Mouse (Mus musculus): ENCODE measurements around the gene Rin1.

Rin1 gene

GRCm38 (mm10) chr19:5041588-5041987 is 8.7 kb upstream of the Rin1 start:
- no peak for DNase-seq (ENCODE audit: low spot score)

- DNase-seq (ENCODE audit: low spot score) = no peak
Measured at GRCm38 (mm10) chr19:5045531-5045930, 4.8 kb upstream of the Rin1 start.

- DNase-seq (ENCODE audit: low spot score) = no peak
Measured at GRCm38 (mm10) chr19:5048138-5049056, 1.9 kb upstream of the Rin1 start.

- DNase-seq (ENCODE audit: low spot score) = no peak
Measured at GRCm38 (mm10) chr19:5049325-5049724, 956 bp upstream of the Rin1 start.

- no peak for DNase-seq (ENCODE audit: low spot score)
Measured at GRCm38 (mm10) chr19:5051031-5051430, 750 bp downstream of the Rin1 start.

DNA sequence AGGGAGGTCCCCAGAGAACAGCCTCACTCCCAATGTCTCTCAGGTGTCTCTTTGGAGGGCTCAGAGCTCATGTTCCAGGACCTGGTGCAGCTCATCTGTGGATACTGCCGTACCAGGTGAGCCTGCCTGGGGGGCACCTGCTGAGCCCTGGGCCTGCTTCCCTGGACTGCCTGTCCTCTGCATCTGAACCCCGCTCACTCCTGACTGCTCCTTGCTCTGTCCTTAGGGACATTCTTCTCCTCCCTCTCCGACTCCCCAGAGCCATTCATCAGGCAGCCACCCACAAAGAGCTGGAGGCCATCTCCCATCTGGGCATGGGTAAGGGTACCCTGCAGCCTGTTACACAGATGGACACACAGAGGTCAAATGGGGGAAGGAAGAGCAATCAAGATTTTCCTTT is 1.2 kb downstream of the Rin1 start:
- DNase-seq (ENCODE audit: low spot score) = no peak

- DNase-seq (ENCODE audit: low spot score) = no peak
Measured at GRCm38 (mm10) chr19:5052166-5052822, 2.0 kb downstream of the Rin1 start.

DNA sequence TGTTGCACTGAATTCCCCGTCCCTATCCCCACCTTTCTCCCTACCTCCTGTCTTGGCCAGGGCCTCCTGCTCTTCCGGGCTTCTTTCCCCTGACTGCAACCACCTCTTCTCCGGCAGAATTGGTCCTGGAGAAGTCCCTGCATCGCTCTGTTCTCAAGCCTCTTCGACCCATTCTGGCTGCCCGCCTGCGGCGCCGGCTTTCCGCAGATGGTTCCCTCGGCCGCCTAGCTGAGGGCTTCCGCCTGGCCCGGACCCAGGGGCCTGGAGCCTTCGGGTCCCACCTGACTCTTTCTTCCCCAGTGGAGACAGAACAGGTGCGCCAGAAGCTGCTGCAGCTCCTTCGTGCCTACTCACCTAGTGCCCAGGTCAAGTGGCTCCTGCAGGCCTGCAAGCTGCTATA is 2.6 kb downstream of the Rin1 start:
- DNase-seq (ENCODE audit: low spot score) = no peak

DNA sequence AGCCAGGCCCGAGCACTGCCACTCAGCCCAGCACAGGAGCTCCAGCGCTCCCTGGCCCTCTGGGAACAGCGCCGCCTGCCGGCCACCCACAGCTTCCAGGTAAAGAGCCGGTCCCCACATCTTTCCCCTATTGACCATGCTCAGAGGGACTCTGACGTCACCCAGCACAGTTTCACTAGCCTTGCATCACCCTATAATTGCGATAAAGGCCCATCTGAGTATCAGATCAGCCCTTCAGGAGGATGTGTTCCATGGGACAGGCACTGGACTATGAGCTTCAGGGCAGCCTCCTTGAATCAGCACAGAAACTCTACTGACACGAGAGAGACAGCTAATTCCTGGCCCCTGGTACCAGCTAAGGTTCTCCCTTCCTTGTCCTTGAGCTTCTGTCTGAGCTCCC is 3.6 kb downstream of the Rin1 start:
- DNase-seq (ENCODE audit: low spot score) = no peak

GRCm38 (mm10) chr19:5056251-5056650 is 6.0 kb downstream of the Rin1 start:
- DNase-seq (ENCODE audit: low spot score) = no peak

DNA sequence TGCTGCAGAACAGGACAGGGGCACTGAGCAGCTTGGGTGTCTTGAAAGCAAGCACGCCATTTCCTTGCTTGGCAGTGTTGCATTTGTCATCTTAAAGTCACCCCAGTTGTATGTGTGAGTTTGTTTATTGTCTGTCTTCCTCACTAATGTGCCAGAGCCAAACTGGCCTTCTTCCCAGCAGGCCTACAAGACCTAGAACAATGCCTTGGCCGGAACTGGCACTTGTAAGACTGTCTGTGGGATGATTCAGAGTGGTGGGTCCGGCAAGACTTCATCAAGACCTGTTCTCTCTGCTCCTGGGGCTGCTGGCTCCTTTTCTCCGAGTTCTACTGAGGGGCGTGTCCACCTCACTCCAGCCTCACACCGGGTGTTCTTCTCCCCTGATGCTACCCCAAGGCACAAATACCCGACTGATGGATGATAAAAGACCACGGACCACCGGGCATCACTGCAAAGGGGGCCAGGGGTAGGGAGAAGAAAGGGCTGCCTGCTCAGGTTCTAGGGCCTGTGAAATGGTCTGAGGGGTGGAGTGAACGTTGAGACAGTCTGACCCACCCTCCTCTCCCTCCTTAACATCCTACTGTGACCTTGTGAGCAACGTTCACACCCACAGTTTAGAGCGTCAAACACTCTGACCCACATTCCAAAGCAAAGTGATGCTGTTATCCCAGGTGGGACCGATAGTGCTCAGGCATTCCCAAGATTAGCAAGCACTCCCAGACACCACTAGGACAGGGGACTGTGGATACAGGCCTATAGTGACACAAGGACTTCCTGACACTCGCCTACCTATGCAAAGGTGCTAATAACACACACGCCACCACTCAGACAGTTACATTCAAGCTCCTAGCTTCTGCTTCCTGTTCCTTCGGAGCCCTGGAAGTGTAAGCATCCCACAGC is 7.8 kb downstream of the Rin1 start:
- DNase-seq (ENCODE audit: low spot score) = no peak

GRCm38 (mm10) chr19:5058801-5059771 is 8.8 kb downstream of the Rin1 start:
- no peak for DNase-seq (ENCODE audit: low spot score)

DNA sequence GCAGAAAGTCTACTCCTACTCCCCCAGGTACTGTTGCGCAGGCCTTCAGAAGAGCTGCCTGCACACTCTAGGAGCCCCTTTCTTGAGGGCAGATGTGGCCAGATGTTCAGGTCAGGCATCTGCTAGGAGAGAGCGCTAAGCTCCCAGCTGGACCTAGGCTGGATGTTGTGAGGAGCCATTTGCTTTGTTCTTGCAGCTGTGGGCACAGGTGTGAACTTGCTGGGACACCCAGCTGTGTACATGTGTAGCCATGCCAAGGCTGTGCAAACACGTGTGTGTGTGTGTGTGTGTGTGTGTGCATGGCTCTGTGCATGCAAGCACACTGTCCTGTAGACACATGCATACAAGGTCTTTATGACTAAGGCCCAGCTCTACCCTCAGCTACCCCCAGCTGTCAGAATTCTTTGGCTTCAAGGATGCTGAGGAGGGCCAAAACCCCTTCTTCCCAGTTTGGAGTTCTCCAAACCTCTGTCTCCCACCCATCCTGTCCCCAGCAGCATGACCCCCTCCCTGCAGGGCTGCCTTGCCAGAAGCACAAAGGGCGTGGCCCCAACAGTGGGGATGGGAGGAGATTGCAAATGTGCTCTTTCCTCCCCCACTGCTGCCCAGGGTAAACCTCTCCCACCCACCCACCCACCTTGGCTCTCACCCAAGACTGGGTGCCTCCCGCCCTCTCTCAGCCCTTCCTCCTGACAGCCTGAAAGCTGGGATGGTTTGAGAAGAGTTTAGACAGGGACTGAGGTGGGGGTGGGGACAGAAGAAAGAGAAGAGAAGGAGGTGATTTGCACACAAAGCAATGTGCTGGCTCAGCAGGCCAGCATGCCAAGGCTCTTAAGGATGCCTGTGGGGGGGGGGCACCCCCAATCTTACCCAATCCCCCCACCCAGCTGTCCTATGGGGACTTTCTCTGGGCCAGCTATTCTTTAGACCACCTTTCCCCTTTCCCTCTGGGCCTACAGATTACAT is 10.4 kb downstream of the Rin1 start:
- DNase-seq (ENCODE audit: low spot score) = no peak

- DNase-seq (ENCODE audit: low spot score) = no peak
Measured at GRCm38 (mm10) chr19:5062041-5062440, 11.8 kb downstream of the Rin1 start.

DNA sequence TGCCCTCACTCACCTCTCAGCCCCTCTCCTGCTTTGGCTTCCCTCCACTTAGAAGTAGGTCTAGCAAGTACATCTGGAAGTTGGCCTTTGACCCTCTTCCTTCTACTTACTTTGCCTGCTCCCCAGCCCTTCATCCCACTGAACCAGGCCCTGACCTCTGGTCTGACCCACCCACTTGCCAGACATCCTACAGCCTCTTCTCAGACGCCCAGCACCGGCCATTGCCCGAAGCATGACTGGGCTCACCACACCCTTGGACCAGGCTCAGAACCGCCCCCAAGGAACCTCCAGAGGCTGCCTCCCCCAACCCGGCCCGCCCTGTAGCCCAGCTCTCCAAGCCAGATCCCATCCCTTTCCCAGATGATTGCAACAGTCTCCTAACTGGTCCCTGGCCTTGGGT is 12.2 kb downstream of the Rin1 start:
- peak; percentile 21 for DNase-seq (ENCODE audit: low spot score)

- DNase-seq (ENCODE audit: low spot score) = no peak
Measured at GRCm38 (mm10) chr19:5065104-5065503, 14.8 kb downstream of the Rin1 start.

GRCm38 (mm10) chr19:5067040-5067799 is 16.9 kb downstream of the Rin1 start:
- no peak for DNase-seq (ENCODE audit: low spot score)

- DNase-seq (ENCODE audit: low spot score) = no peak
Measured at GRCm38 (mm10) chr19:5067867-5068569, 17.7 kb downstream of the Rin1 start, which contains the start of gene Cd248. Cd248 (plus strand) TSS chr19:5068078.
